Mouse (Mus musculus) bone marrow macrophage, adult 2 months (primary cell): ENCODE results near the gene Zfp808.
"Not testable (repeated sequence)": the region's sequence is repeated elsewhere in the genome, so short reads cannot be mapped to it uniquely, and the experiment has no call there.

Experiments
- CTCF ChIP-seq: IDR thresholded peaks from 2 replicates; pipeline ENCODE4 v1.5.1; 2012; ENCODE audit warnings: low read depth, mild to moderate bottlenecking, low read length, moderate library complexity
- POLR2A ChIP-seq: IDR thresholded peaks from 2 replicates; pipeline ENCODE4 v1.6.1; 2012; ENCODE audit warnings: mild to moderate bottlenecking, low read depth, low read length, borderline replicate concordance

DNA sequence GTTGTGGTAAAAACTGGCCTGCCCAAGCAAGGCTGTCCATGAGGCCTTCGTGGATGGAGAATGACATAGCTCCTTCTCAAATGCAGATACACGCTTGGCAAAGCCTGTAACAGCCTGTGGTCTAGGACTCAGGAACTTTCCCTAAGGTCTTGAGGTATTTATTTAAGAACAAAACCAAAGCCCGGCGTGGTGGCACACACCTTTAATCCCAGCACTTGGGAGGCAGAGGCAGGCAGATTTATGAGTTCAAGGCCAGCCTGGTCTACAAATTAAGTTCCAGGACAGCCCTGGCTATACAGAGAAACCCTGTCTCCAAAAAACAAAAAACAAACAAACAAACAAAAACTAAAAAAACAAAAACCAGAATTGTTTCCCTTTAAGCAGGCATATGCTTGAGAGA is 30.9 kb upstream of the Zfp808 start:
- not testable (repeated sequence) for TF ChIP-seq CTCF, POLR2A
